Mouse (Mus musculus): ENCODE results near the gene Smim11. TPM values are rescaled to one million over a fixed set of nuclear protein-coding genes. Genes with fewer than 3 reads are reported as not detected.

Smim11 gene
- polyA plus RNA-seq, 2 experiments from 2014 or later: 121 to 124 TPM

Other genes starting within 250 kb of the Smim11 start
- gene Mrps6, start 243.0 kb upstream of the Smim11 start, polyA plus RNA-seq (2017; shearing (Covaris generic)): 10 to 100 TPM; 57.9 to 81.9 TPM
- gene Gm49711, start 243.0 kb upstream of the Smim11 start, polyA plus RNA-seq (2017; shearing (Covaris generic)): not detected
- gene Slc5a3, start 243.0 kb upstream of the Smim11 start, polyA plus RNA-seq (2017; shearing (Covaris generic)): 1 to 10 TPM; 4.4 to 6.9 TPM
- not detected for gene Kcne2, start 8.9 kb upstream of the Smim11 start, polyA plus RNA-seq (2017; shearing (Covaris generic))
- not detected for gene Fam243, start 20.2 kb downstream of the Smim11 start, polyA plus RNA-seq (2017; shearing (Covaris generic))
- gene Kcne1, start 58.2 kb downstream of the Smim11 start, polyA plus RNA-seq (2017; shearing (Covaris generic)): not detected
- 1 to 10 TPM; 2.3 to 2.9 TPM for gene Rcan1, start 169.6 kb downstream of the Smim11 start, polyA plus RNA-seq (2017; shearing (Covaris generic))
- not detected for gene Clic6, start 184.4 kb downstream of the Smim11 start, polyA plus RNA-seq (2017; shearing (Covaris generic))